Mouse (Mus musculus) liver, embryonic 13.5 days (tissue): ENCODE measurements around the gene Slc9a8. TPM values are rescaled to one million over a fixed set of nuclear protein-coding genes. Genes with fewer than 3 reads are reported as not detected.

Experiments
- ATAC-seq: fragments of 200-750 bp; cut with Nextera tagmentation; 2 replicates; pipeline ENCODE4 v1.8.0; 2017; ENCODE audit warnings: low read depth, mild to moderate bottlenecking, moderate number of reproducible peaks, moderate library complexity
- DNase-seq: peaks from one replicate; pipeline ENCODE4 v3.0.0; 2022
- H3K27ac ChIP-seq: fragments of 300-500 bp; sonication (generic); 2 replicates; pipeline ENCODE4 v1.5.1; 2015; ENCODE audit warnings: moderate library complexity, mild to moderate bottlenecking, inconsistent platforms
- H3K27me3 ChIP-seq: fragments of 300-500 bp; sonication (generic); 2 replicates; pipeline ENCODE4 v1.6.1; 2015; ENCODE audit warnings: mild to moderate bottlenecking, inconsistent platforms
- H3K36me3 ChIP-seq: fragments of 300-500 bp; sonication (generic); 2 replicates; pipeline ENCODE4 v1.6.1; 2015; ENCODE audit warnings: mild to moderate bottlenecking, inconsistent platforms
- H3K4me1 ChIP-seq: fragments of 300-500 bp; sonication (generic); replicated peaks from 2 replicates; pipeline ENCODE4 v1.6.1; 2015; ENCODE audit warnings: inconsistent platforms
- H3K4me2 ChIP-seq: fragments of 300-500 bp; sonication (generic); 2 replicates; pipeline ENCODE4 v1.6.1; 2015; ENCODE audit warnings: inconsistent platforms, mild to moderate bottlenecking, moderate library complexity
- H3K4me3 ChIP-seq: fragments of 300-500 bp; sonication (generic); replicated peaks from 2 replicates; pipeline ENCODE4 v1.5.1; 2015; ENCODE audit warnings: mild to moderate bottlenecking, inconsistent platforms
- H3K9ac ChIP-seq: fragments of 300-500 bp; sonication (generic); 2 replicates; pipeline ENCODE4 v1.6.1; 2015; ENCODE audit warnings: mild to moderate bottlenecking, inconsistent platforms
- H3K9me3 ChIP-seq: fragments of 300-500 bp; sonication (generic); replicated peaks from 2 replicates; pipeline ENCODE4 v1.6.1; 2016; ENCODE audit warnings: inconsistent platforms
- WGBS: fragments of 180-500 bp; shearing (Covaris S2); methylation state at CpG from one replicate; pipeline ENCODE4 v1.1.7; 2015; ENCODE audit not compliant: insufficient replicate concordance; 5-methylcytosine and 5-hydroxymethylcytosine counted together
- polyA plus RNA-seq: library from polyadenylated mRNA; unstranded; fragments of >200 nt; fragmentation: Nextera tagmentation; extraction: Ambion mirVana; gene quantifications from 2 replicates; pipeline ENCODE4 v1.2.1, GENCODE M21; 2015

Gene Slc9a8
- polyA plus RNA-seq, 1 experiment from 2014 or later: 12.0 TPM

GRCm38 (mm10) chr2:167430737-167431417, 9.4 kb downstream of the Slc9a8 start:
- Histone ChIP-seq H3K36me3 (peaks cover 76% of the 10 kb centered on the region), H3K4me2 (peak overlapping the region; percentile 48), H3K27ac (peak overlapping the region; percentile 95), H3K4me3 (no peak overlapping the region), H3K27me3 (no peaks in the 10 kb centered on the region), H3K9me3 (no peaks in the 10 kb centered on the region), H3K9ac (peak overlapping the region; percentile 70), H3K4me1 (peaks cover 56% of the 10 kb centered on the region)
- peak; percentile 59 for DNase-seq
- 50% methylated on average over 9 of the region's 9 CpGs for WGBS
- ATAC-seq: peak; percentile 95

- Histone ChIP-seq H3K4me2 (peak overlapping the region; percentile 48), H3K9ac (peak overlapping the region; percentile 70), H3K27ac (peak overlapping the region; percentile 95), H3K36me3 (peaks cover 76% of the 10 kb centered on the region), H3K27me3 (no peaks in the 10 kb centered on the region), H3K4me1 (peaks cover 51% of the 10 kb centered on the region), H3K4me3 (no peak overlapping the region), H3K9me3 (no peaks in the 10 kb centered on the region)
- WGBS: 65% methylated on average over 7 of the region's 7 CpGs
- ATAC-seq (peak; percentile 80), DNase-seq (peak; percentile 44)
These were observed 9.9 kb downstream of the Slc9a8 start for GRCm38 (mm10) chr2:167431418-167431776.

- no peak for DNase-seq
- peak overlapping the region; percentile 4 for H3K27ac ChIP-seq
- H3K9me3 ChIP-seq: no peaks in the 10 kb centered on the region
- H3K4me1 ChIP-seq: peaks cover 25% of the 10 kb centered on the region
- H3K4me3 ChIP-seq: no peak overlapping the region
- H3K36me3 ChIP-seq: peaks cover 79% of the 10 kb centered on the region
- no peak overlapping the region for H3K9ac ChIP-seq
- WGBS: 91% methylated on average over 6 of the region's 6 CpGs
- H3K27me3 ChIP-seq: no peaks in the 10 kb centered on the region
- no peak overlapping the region for H3K4me2 ChIP-seq
- ATAC-seq: no peak
These were observed 13.1 kb downstream of the Slc9a8 start for GRCm38 (mm10) chr2:167434570-167434969.

GRCm38 (mm10) chr2:167435631-167436030, 14.1 kb downstream of the Slc9a8 start:
- 76% methylated on average over 2 of the region's 2 CpGs for WGBS
- DNase-seq (no peak), ATAC-seq (no peak)
- Histone ChIP-seq H3K27ac (no peak overlapping the region), H3K9ac (no peak overlapping the region), H3K27me3 (no peaks in the 10 kb centered on the region), H3K9me3 (no peaks in the 10 kb centered on the region), H3K36me3 (peaks cover 89% of the 10 kb centered on the region), H3K4me3 (no peak overlapping the region), H3K4me2 (no peak overlapping the region), H3K4me1 (peaks cover 15% of the 10 kb centered on the region)

- WGBS: 80% methylated on average over 5 of the region's 5 CpGs
- H3K9ac ChIP-seq: no peak overlapping the region
- no peak overlapping the region for H3K4me2 ChIP-seq
- H3K4me1 ChIP-seq: peaks cover 8% of the 10 kb centered on the region
- DNase-seq: no peak
- no peak for ATAC-seq
- peaks cover 95% of the 10 kb centered on the region for H3K36me3 ChIP-seq
- no peak overlapping the region for H3K27ac ChIP-seq
- H3K4me3 ChIP-seq: no peak overlapping the region
- H3K9me3 ChIP-seq: no peaks in the 10 kb centered on the region
- no peaks in the 10 kb centered on the region for H3K27me3 ChIP-seq
These were observed 14.9 kb downstream of the Slc9a8 start for GRCm38 (mm10) chr2:167436371-167436770.

GRCm38 (mm10) chr2:167439422-167439821, 17.9 kb downstream of the Slc9a8 start:
- Histone ChIP-seq H3K4me2 (no peak overlapping the region), H3K27ac (no peak overlapping the region), H3K9me3 (no peaks in the 10 kb centered on the region), H3K27me3 (no peaks in the 10 kb centered on the region), H3K9ac (no peak overlapping the region), H3K4me3 (no peak overlapping the region), H3K4me1 (no peaks in the 10 kb centered on the region), H3K36me3 (peaks cover 98% of the 10 kb centered on the region)
- 92% methylated on average over 3 of the region's 3 CpGs for WGBS
- no peak for DNase-seq
- ATAC-seq: no peak

DNA sequence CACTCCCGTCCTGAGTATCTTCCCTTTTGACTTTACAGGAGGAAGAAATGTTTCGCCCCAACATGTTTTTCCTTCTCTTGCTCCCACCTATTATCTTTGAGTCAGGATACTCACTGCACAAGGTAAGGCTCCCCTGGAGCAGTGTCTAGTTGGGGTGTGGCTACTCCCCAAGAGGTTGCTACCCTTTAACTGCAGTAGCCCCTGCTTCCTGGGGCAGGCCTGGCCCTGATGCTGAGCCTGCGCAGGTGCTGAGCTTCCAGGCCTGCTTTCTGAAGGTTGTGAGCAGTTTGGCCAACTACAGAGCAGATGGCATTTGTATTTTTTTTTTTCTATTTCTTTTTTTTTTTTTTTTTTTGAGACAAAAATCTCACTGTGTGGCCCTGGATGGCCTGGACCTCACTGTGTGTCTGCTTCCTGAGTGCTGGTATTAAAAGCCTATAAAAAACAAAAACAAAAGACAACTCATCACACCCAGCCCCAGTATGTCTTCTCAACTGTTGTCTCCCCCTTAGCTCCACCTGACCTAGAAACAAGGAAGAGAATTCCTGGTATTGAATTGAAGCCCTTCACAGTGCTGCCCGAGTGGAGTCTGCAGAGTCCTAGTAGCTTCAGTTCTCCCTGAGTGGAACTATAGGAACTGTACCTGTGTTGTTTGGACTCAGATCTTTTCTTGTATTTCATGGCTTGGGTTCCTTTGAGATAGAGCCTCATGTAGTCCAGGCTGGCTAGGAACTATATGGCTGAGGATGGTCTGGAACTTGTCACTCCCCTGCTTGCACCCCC, 22.1 kb downstream of the Slc9a8 start:
- Histone ChIP-seq H3K9me3 (no peaks in the 10 kb centered on the region), H3K36me3 (peaks cover 92% of the 10 kb centered on the region), H3K9ac (no peak overlapping the region), H3K27ac (0 out of 2 replicates have a peak overlapping the region, but pooled peaks have one; percentile 24), H3K4me2 (no peak overlapping the region), H3K4me3 (no peak overlapping the region), H3K4me1 (peaks cover 39% of the 10 kb centered on the region), H3K27me3 (no peaks in the 10 kb centered on the region)
- WGBS: 83% methylated on average over 4 of the region's 4 CpGs
- DNase-seq: no peak
- ATAC-seq: no peak

DNA sequence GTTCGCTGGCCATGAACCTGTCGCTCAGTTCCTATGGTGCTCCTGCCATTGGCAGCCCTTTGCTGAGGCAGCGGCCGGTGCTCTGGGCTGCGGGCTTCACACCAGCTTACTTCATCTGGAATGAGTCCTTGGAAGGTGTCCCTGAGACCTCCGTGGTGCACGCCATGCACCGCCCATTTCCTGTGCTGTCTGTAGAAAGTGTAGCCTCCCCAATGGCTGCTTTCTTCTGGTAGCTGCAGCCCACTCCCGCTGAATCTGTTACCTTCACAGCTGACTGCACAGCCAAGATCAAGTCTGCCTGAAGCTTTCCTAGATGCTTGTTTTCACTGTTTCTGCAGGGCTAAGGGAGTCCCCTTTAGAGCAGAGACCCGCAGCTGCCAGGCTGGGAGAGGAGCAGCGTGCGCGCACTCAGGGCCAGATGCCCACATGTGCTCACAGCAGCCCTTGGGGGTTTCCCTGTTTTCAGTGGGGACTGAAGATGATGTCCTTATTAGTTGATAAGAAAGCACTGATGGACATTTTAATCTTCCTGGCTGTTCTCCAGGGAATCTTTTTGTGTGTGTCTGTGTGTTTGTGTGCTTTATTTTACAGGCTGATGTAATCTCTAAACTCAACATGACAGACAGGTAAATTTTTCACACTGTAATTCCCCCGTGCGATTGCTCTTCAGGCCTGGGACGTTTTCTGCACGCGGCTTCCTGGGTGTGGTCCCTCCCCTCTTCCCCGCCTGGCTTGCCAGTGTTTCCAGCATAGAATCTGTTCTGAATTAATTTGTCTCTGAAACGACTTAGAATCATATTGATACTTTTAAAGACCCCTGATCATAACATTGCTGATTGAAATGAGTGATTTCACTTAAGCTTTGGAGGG, 24.6 kb downstream of the Slc9a8 start:
- Histone ChIP-seq H3K36me3 (peaks cover 91% of the 10 kb centered on the region), H3K4me3 (no peak overlapping the region), H3K4me1 (peaks cover 49% of the 10 kb centered on the region), H3K27ac (peak overlapping the region; percentile 91), H3K9me3 (no peaks in the 10 kb centered on the region), H3K27me3 (no peaks in the 10 kb centered on the region), H3K4me2 (no peak overlapping the region), H3K9ac (peak overlapping the region; percentile 66; the same call in 1 of the 2 replicates)
- DNase-seq (no peak), ATAC-seq (no peak)
- WGBS: 73% methylated on average over 20 of the region's 20 CpGs

DNA sequence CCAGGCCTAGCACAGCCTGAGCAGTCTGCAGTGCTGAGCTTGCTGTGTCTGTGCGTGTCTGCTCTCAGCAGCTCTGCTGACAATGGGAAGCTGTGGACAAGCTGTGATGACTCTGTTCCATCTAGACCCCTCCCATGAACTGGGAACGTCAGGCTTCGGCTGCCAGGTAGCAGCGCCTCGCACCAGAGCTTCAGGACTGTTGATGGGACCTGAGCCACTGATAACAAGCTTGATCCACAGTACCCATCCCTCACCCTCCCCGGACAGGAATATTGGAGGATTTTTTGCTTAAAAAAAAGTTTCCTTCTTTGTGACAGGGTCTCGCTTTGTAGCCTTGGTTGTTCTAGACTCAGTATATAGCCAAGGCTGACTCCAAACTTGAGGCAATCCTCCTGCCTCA, 25.7 kb downstream of the Slc9a8 start:
- H3K27ac ChIP-seq: peak overlapping the region; percentile 91
- H3K9me3 ChIP-seq: no peaks in the 10 kb centered on the region
- peak overlapping the region; percentile 66 for H3K9ac ChIP-seq
- H3K4me3 ChIP-seq: peak overlapping the region; percentile 14; the same call in 1 of the 2 replicates
- peak; percentile 42 for DNase-seq
- peak overlapping the region; percentile 55 for H3K4me2 ChIP-seq
- 55% methylated on average over 7 of the region's 7 CpGs for WGBS
- H3K36me3 ChIP-seq: peaks cover 86% of the 10 kb centered on the region
- peak; percentile 80 for ATAC-seq
- peaks cover 49% of the 10 kb centered on the region for H3K4me1 ChIP-seq
- H3K27me3 ChIP-seq: no peaks in the 10 kb centered on the region

DNA sequence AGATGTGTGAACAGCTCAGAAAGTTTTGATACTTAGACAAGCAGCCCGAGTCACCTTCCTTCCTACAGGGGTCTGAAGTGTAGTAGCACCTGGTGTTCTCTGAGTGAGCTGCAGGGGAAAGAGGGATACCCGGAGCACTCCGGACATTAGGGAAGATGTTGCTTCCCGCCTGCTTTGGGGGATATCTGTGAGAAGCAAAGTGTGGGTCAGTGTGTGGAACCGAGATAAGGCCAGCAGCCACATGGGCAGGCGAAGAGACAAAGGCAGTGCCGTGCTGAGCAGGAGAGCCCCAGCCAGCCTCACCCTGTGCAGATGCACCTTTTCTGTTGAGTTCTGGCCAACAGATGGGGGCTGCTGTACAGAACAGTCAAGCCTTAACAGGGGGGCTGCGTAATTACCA, 26.1 kb downstream of the Slc9a8 start:
- DNase-seq (peak; percentile 82), ATAC-seq (peak; percentile 99)
- peak overlapping the region; percentile 55 for H3K4me2 ChIP-seq
- H3K9ac ChIP-seq: peak overlapping the region; percentile 66
- peak overlapping the region; percentile 14; the same call in 1 of the 2 replicates for H3K4me3 ChIP-seq
- no peaks in the 10 kb centered on the region for H3K9me3 ChIP-seq
- H3K27me3 ChIP-seq: no peaks in the 10 kb centered on the region
- 25% methylated on average over 8 of the region's 8 CpGs for WGBS
- H3K36me3 ChIP-seq: peaks cover 84% of the 10 kb centered on the region
- peaks cover 49% of the 10 kb centered on the region for H3K4me1 ChIP-seq
- peak overlapping the region; percentile 91 for H3K27ac ChIP-seq
